In genomic region chr14:31429004-31429395, GRCm38 (mm10) we compare ENCODE assay signal across 10 mouse cellular contexts. TPM values are rescaled to one million over a fixed set of nuclear protein-coding genes. Genes with fewer than 3 reads are reported as not detected.
DNase-seq lines count a peak whose midpoint lies in the region; ATAC-seq and TF ChIP-seq lines count a peak whose summit lies in the region.
"Had no signal": no experiment of that assay in that cellular context is flagged by ENCODE, and none has a peak within 500 bp of the region (broad histone marks: within the 10 kb centered on the region; RNA-seq: fewer than 3 reads in every experiment).

No protein-coding gene starts in this region.

- peaks cover 18 to 29% of the 10 kb centered on the region in 2 experiments for H3K4me1 ChIP-seq in heart, embryonic 14.5 days (ENCODE audit: control insufficient read depth in 2 of 2, insufficient read depth in 2 of 2, low read length in 2 of 2)
- peaks cover 18% of the 10 kb centered on the region; the same call in 1 of the 2 replicates for H3K4me1 ChIP-seq in lung, postnatal 0 days (ENCODE audit: insufficient read depth, low read depth, low read length)
- H3K4me1 ChIP-seq in kidney, embryonic 14.5 days (ENCODE audit: control insufficient read depth, insufficient read depth, low read length) = peaks cover 29% of the 10 kb centered on the region
- H3K4me1 ChIP-seq in stomach, embryonic 16.5 days (ENCODE audit: control insufficient read depth, insufficient read depth, low read length) = peaks cover 24% of the 10 kb centered on the region

- no peak for ATAC-seq in heart, embryonic 14.5 days (ENCODE audit: insufficient number of reproducible peaks, insufficient read depth, low FRiP score, low read depth)
- no peak for ATAC-seq in lung, postnatal 0 days
- 0 out of 2 replicates have a peak, but pooled peaks have one; percentile 20 for ATAC-seq in kidney, embryonic 14.5 days (ENCODE audit: low FRiP score, low TSS enrichment)
- ATAC-seq in stomach, embryonic 16.5 days (ENCODE audit: insufficient read depth, low FRiP score) = no peak

- H3K9ac ChIP-seq in heart, embryonic 14.5 days (ENCODE audit: low read length) = peak overlapping the region; percentile 32; the same call in 1 of the 2 replicates
- H3K9ac ChIP-seq in lung, postnatal 0 days (replicated peaks; ENCODE audit: low read depth) = no peak overlapping the region
- no peak overlapping the region for H3K9ac ChIP-seq in kidney, embryonic 14.5 days (ENCODE audit: low read depth, low read length)
- 0 out of 2 replicates have a peak overlapping the region, but pooled peaks have one; percentile 13 for H3K9ac ChIP-seq in stomach, embryonic 16.5 days (ENCODE audit: low read length)

- no peak for DNase-seq in heart, adult 9 months (ENCODE audit: low spot score in 2 of 2)
- no peak for DNase-seq in lung, postnatal 0 days (ENCODE audit: low spot score)
- no peak for DNase-seq in lung, adult 18-20 months
- DNase-seq in left cerebral cortex, postnatal 25 days (ENCODE audit: low spot score in 2 of 2) = no peak
- DNase-seq: adrenal gland, adult 8-10 months; thymus, postnatal 4 days had no signal

- peak overlapping the region; percentile 48 for H3K4me2 ChIP-seq in heart, embryonic 14.5 days (ENCODE audit: low read length)
- H3K4me2 ChIP-seq in lung, postnatal 0 days (replicated peaks; ENCODE audit: low read depth, low read length) = 0 out of 2 replicates have a peak overlapping the region, but pooled peaks have one; percentile 9
- H3K4me2 ChIP-seq in kidney, embryonic 14.5 days (replicated peaks; ENCODE audit: low read depth, low read length) = 0 out of 2 replicates have a peak overlapping the region, but pooled peaks have one; percentile 4
- H3K4me2 ChIP-seq in stomach, embryonic 16.5 days (ENCODE audit: low read depth, low read length) = peak overlapping the region; percentile 34

- H3K36me3 ChIP-seq in heart, embryonic 14.5 days (ENCODE audit: control insufficient read depth, insufficient read depth, low read length) = peaks cover 4% of the 10 kb centered on the region; the same call in 1 of the 2 replicates
- H3K36me3 ChIP-seq in lung, postnatal 0 days (ENCODE audit: insufficient read depth, low read length) = no peaks in the 10 kb centered on the region
- 0 out of 2 replicates have a peak, but pooled peaks cover 2% of the 10 kb centered on the region for H3K36me3 ChIP-seq in kidney, embryonic 14.5 days (ENCODE audit: control insufficient read depth, insufficient read depth, low read length)
- H3K36me3 ChIP-seq in stomach, embryonic 16.5 days (ENCODE audit: control insufficient read depth, insufficient read depth, low read length) = no peaks in the 10 kb centered on the region

- no peak for TF ChIP-seq EP300 in lung, postnatal 0 days (IDR thresholded peaks at IDR 0.05)

- TF ChIP-seq CTCF in lung, postnatal 0 days (IDR thresholded peaks at IDR 0.05) = no peak

- H3K9me3 ChIP-seq in heart, embryonic 14.5 days (ENCODE audit: control insufficient read depth, low read length) = 0 out of 2 replicates have a peak, but pooled peaks cover 5% of the 10 kb centered on the region
- no peaks in the 10 kb centered on the region for H3K9me3 ChIP-seq in lung, postnatal 0 days (ENCODE audit: low read length)
- H3K9me3 ChIP-seq in kidney, embryonic 14.5 days (ENCODE audit: control insufficient read depth, low read length) = no peaks in the 10 kb centered on the region
- H3K9me3 ChIP-seq in stomach, embryonic 16.5 days (replicated peaks; ENCODE audit: control insufficient read depth, low read length) = no peaks in the 10 kb centered on the region

- no peaks in the 10 kb centered on the region for H3K27me3 ChIP-seq in heart, embryonic 14.5 days (ENCODE audit: control insufficient read depth, insufficient read depth, low read length)
- peaks cover 18% of the 10 kb centered on the region; the same call in 1 of the 2 replicates for H3K27me3 ChIP-seq in lung, postnatal 0 days (replicated peaks; ENCODE audit: insufficient read depth, low read length)
- no peaks in the 10 kb centered on the region for H3K27me3 ChIP-seq in kidney, embryonic 14.5 days (ENCODE audit: control insufficient read depth, insufficient read depth, low read length)
- H3K27me3 ChIP-seq in stomach, embryonic 16.5 days (ENCODE audit: control insufficient read depth, insufficient read depth, low read length) = no peaks in the 10 kb centered on the region

- 30% methylated on average over 5 of the region's 5 CpGs for WGBS in heart, embryonic 14.5 days
- 35% methylated on average over 5 of the region's 5 CpGs for WGBS in lung, postnatal 0 days
- WGBS in kidney, embryonic 14.5 days = 23% methylated on average over 5 of the region's 5 CpGs
- 20% methylated on average over 5 of the region's 5 CpGs for WGBS in stomach, embryonic 16.5 days

- H3K27ac ChIP-seq in heart, embryonic 14.5 days (replicated peaks in 1 of 2; ENCODE audit: control insufficient read depth in 1 of 2, insufficient read depth in 1 of 2, low read depth in 2 of 2, low read length in 2 of 2) = peak overlapping the region; percentile 57 to 78
- H3K27ac ChIP-seq in lung, postnatal 0 days (ENCODE audit: low read length) = no peak overlapping the region
- peak overlapping the region; percentile 48; the same call in 1 of the 2 replicates for H3K27ac ChIP-seq in kidney, embryonic 14.5 days (ENCODE audit: low read depth, low read length)
- peak overlapping the region; percentile 74 for H3K27ac ChIP-seq in stomach, embryonic 16.5 days (ENCODE audit: low read length)

- intact Hi-C loops in left cerebral cortex, postnatal 25 days (cut with DNase I) = no loop called here

- peak overlapping the region in 1 of 2 experiments; percentile 2; a peak in 1 of 4 replicates for H3K4me3 ChIP-seq in heart, embryonic 14.5 days (ENCODE audit: control insufficient read depth in 1 of 2, insufficient read depth in 1 of 2, low read depth in 1 of 2, low read length in 2 of 2)
- H3K4me3 ChIP-seq in lung, postnatal 0 days (ENCODE audit: low read depth, low read length) = no peak overlapping the region
- no peak overlapping the region for H3K4me3 ChIP-seq in kidney, embryonic 14.5 days (ENCODE audit: low read length)
- H3K4me3 ChIP-seq in stomach, embryonic 16.5 days (replicated peaks; ENCODE audit: low read length) = no peak overlapping the region
- H3K4me3 ChIP-seq: erythroblast, embryonic 14.5 days had no signal

RNA-seq across cellular contexts. Expression of gene Sh3bp5, which starts 6.9 kb away (rescaled TPM):
- 13.0 and 13.5 TPM in 2 replicates for polyA plus RNA-seq in heart, embryonic 14.5 days (2014; fragmentation: Nextera tagmentation; extraction: Ambion mirVana)
- 37.9 and 38.4 TPM in 2 replicates for polyA plus RNA-seq in lung, postnatal 0 days (2015; fragmentation: Nextera tagmentation; extraction: Ambion mirVana)
- 6.7 and 14.3 TPM in 2 replicates for polyA plus RNA-seq in kidney, embryonic 14.5 days (2014; fragmentation: Nextera tagmentation; extraction: Ambion mirVana)
- 19.5 and 20.0 TPM in 2 replicates for polyA plus RNA-seq in stomach, embryonic 16.5 days (2015; fragmentation: Nextera tagmentation; extraction: Ambion mirVana)
- 10 to 100 TPM; 56.7 to 65.8 TPM for total RNA-seq in left cerebral cortex, postnatal 25 days (2021)

Comparison
In these comparisons a context has a peak if more than half of its experiments do, and no peak if none do; other contexts are left out.
1. H3K9ac ChIP-seq: peak in heart, embryonic 14.5 days (single experiment) and stomach, embryonic 16.5 days (single experiment); none in lung, postnatal 0 days (single experiment) and kidney, embryonic 14.5 days (single experiment).
2. Peak in every context shown above with its lines, with median percentiles within 50 percentile points of each other: H3K4me2 ChIP-seq.